Mouse (Mus musculus): ENCODE results near the gene Klrg1. TPM values are rescaled to one million over a fixed set of nuclear protein-coding genes. Genes with fewer than 3 reads are reported as not detected.
A peak's percentile ranks its signal among the peaks of the same experiment; 100 is the strongest.

Klrg1 gene
- polyA plus RNA-seq, 1 experiment from 2014 or later = not detected

GRCm38 (mm10) chr6:122302121-122302520 is 19.4 kb upstream of the Klrg1 start:
- Histone ChIP-seq H3K27me3 (ENCODE audit: poor library complexity, severe bottlenecking) (0 out of 2 replicates have a peak, but pooled peaks cover under 1% of the 10 kb centered on the region), H3K36me3 (replicated peaks) (no peaks in the 10 kb centered on the region), H3K9me3 (no peaks in the 10 kb centered on the region), H3K27ac (no peak overlapping the region), H3K4me3 (no peak overlapping the region), H3K4me1 (peaks cover 14% of the 10 kb centered on the region)
- no peak for DNase-seq (ENCODE audit: extremely low spot score, low spot score)
- 82% methylated on average over 1 of the region's 1 CpGs for WGBS

- 72% methylated on average over 3 of the region's 3 CpGs for WGBS
- H3K36me3 ChIP-seq (replicated peaks) = no peaks in the 10 kb centered on the region
- DNase-seq (ENCODE audit: extremely low spot score, low spot score) = no peak
Observed at GRCm38 (mm10) chr6:122299621-122300133, 17.0 kb upstream of the Klrg1 start.

GRCm38 (mm10) chr6:122298223-122298609 is 15.5 kb upstream of the Klrg1 start:
- Histone ChIP-seq H3K4me1 (peaks cover 16% of the 10 kb centered on the region), H3K4me3 (no peak overlapping the region), H3K9me3 (no peaks in the 10 kb centered on the region), H3K27me3 (ENCODE audit: poor library complexity, severe bottlenecking) (peaks cover 18% of the 10 kb centered on the region), H3K36me3 (replicated peaks) (no peaks in the 10 kb centered on the region), H3K27ac (no peak overlapping the region)
- 59% methylated on average over 3 of the region's 4 CpGs for WGBS
- no peak for DNase-seq (ENCODE audit: extremely low spot score, low spot score)

More at GRCm38 (mm10) chr6:122299621-122300133, 17.0 kb upstream of the Klrg1 start:
- Histone ChIP-seq H3K4me3 (no peak overlapping the region), H3K9me3 (no peaks in the 10 kb centered on the region), H3K4me1 (peaks cover 18% of the 10 kb centered on the region), H3K27ac (no peak overlapping the region), H3K27me3 (ENCODE audit: poor library complexity, severe bottlenecking) (peaks cover 18% of the 10 kb centered on the region)

- H3K4me1 ChIP-seq = peaks cover 16% of the 10 kb centered on the region
- peaks cover 18% of the 10 kb centered on the region for H3K27me3 ChIP-seq (ENCODE audit: poor library complexity, severe bottlenecking)
- H3K9me3 ChIP-seq = no peaks in the 10 kb centered on the region
- WGBS = 7% methylated on average over 25 of the region's 25 CpGs
- H3K36me3 ChIP-seq (replicated peaks) = no peaks in the 10 kb centered on the region
- H3K4me3 ChIP-seq = peak overlapping the region; percentile 56
- DNase-seq (ENCODE audit: extremely low spot score, low spot score) = peak; percentile 50
- peak overlapping the region; percentile 84 for H3K27ac ChIP-seq
Observed at GRCm38 (mm10) chr6:122297279-122298222, 14.9 kb upstream of the Klrg1 start.

GRCm38 (mm10) chr6:122296918-122297278 is 14.2 kb upstream of the Klrg1 start:
- H3K4me3 ChIP-seq = peak overlapping the region; percentile 56
- 40% methylated on average over 3 of the region's 3 CpGs for WGBS
- peak overlapping the region; percentile 84 for H3K27ac ChIP-seq
- H3K27me3 ChIP-seq (ENCODE audit: poor library complexity, severe bottlenecking) = peaks cover 18% of the 10 kb centered on the region
- no peaks in the 10 kb centered on the region for H3K9me3 ChIP-seq
- no peak for DNase-seq (ENCODE audit: extremely low spot score, low spot score)
- peaks cover 16% of the 10 kb centered on the region for H3K4me1 ChIP-seq
- no peaks in the 10 kb centered on the region for H3K36me3 ChIP-seq (replicated peaks)

- DNase-seq (ENCODE audit: extremely low spot score, low spot score) = no peak
- no peak overlapping the region for H3K4me3 ChIP-seq
- H3K4me1 ChIP-seq = peaks cover 16% of the 10 kb centered on the region
- WGBS = 53% methylated on average over 9 of the region's 9 CpGs
- peaks cover 18% of the 10 kb centered on the region for H3K27me3 ChIP-seq (ENCODE audit: poor library complexity, severe bottlenecking)
- no peaks in the 10 kb centered on the region for H3K36me3 ChIP-seq (replicated peaks)
- H3K9me3 ChIP-seq = no peaks in the 10 kb centered on the region
- H3K27ac ChIP-seq = no peak overlapping the region
Observed at GRCm38 (mm10) chr6:122295242-122295641, 12.6 kb upstream of the Klrg1 start.

GRCm38 (mm10) chr6:122294290-122294689 is 11.6 kb upstream of the Klrg1 start:
- WGBS = 64% methylated on average over 3 of the region's 3 CpGs
- H3K27me3 ChIP-seq (ENCODE audit: poor library complexity, severe bottlenecking) = peaks cover 18% of the 10 kb centered on the region
- no peak overlapping the region for H3K27ac ChIP-seq
- no peak overlapping the region for H3K4me3 ChIP-seq
- no peaks in the 10 kb centered on the region for H3K9me3 ChIP-seq
- DNase-seq (ENCODE audit: extremely low spot score, low spot score) = no peak
- no peaks in the 10 kb centered on the region for H3K36me3 ChIP-seq (replicated peaks)
- H3K4me1 ChIP-seq = peaks cover 16% of the 10 kb centered on the region

GRCm38 (mm10) chr6:122293796-122294195 is 11.1 kb upstream of the Klrg1 start:
- Histone ChIP-seq H3K4me1 (peaks cover 16% of the 10 kb centered on the region), H3K4me3 (no peak overlapping the region), H3K36me3 (replicated peaks) (no peaks in the 10 kb centered on the region), H3K27ac (no peak overlapping the region), H3K27me3 (ENCODE audit: poor library complexity, severe bottlenecking) (peaks cover 18% of the 10 kb centered on the region), H3K9me3 (no peaks in the 10 kb centered on the region)
- 93% methylated on average over 9 of the region's 9 CpGs for WGBS
- DNase-seq (ENCODE audit: extremely low spot score, low spot score) = no peak

GRCm38 (mm10) chr6:122293121-122293520 is 10.4 kb upstream of the Klrg1 start:
- peaks cover 18% of the 10 kb centered on the region for H3K27me3 ChIP-seq (ENCODE audit: poor library complexity, severe bottlenecking)
- no peak for DNase-seq (ENCODE audit: extremely low spot score, low spot score)
- H3K9me3 ChIP-seq = no peaks in the 10 kb centered on the region
- no peak overlapping the region for H3K4me3 ChIP-seq
- no peak overlapping the region for H3K27ac ChIP-seq
- peaks cover 13% of the 10 kb centered on the region for H3K4me1 ChIP-seq
- 89% methylated on average over 8 of the region's 8 CpGs for WGBS
- H3K36me3 ChIP-seq (replicated peaks) = no peaks in the 10 kb centered on the region

GRCm38 (mm10) chr6:122292184-122292583 is 9.5 kb upstream of the Klrg1 start:
- no peak for DNase-seq (ENCODE audit: extremely low spot score, low spot score)
- Histone ChIP-seq H3K36me3 (replicated peaks) (no peaks in the 10 kb centered on the region), H3K27ac (no peak overlapping the region), H3K4me1 (peaks cover 4% of the 10 kb centered on the region), H3K27me3 (ENCODE audit: poor library complexity, severe bottlenecking) (peaks cover 18% of the 10 kb centered on the region), H3K9me3 (no peaks in the 10 kb centered on the region), H3K4me3 (no peak overlapping the region)
- 77% methylated on average over 2 of the region's 2 CpGs for WGBS

GRCm38 (mm10) chr6:122291735-122292134 is 9.1 kb upstream of the Klrg1 start:
- H3K27me3 ChIP-seq (ENCODE audit: poor library complexity, severe bottlenecking) = peaks cover 14% of the 10 kb centered on the region
- no peak for DNase-seq (ENCODE audit: extremely low spot score, low spot score)
- H3K36me3 ChIP-seq (replicated peaks) = no peaks in the 10 kb centered on the region
- H3K27ac ChIP-seq = no peak overlapping the region
- WGBS = 89% methylated on average over 3 of the region's 3 CpGs
- no peaks in the 10 kb centered on the region for H3K9me3 ChIP-seq
- no peak overlapping the region for H3K4me3 ChIP-seq
- no peaks in the 10 kb centered on the region; the same call in 1 of the 2 replicates for H3K4me1 ChIP-seq

GRCm38 (mm10) chr6:122291264-122291663 is 8.6 kb upstream of the Klrg1 start:
- 83% methylated on average over 2 of the region's 2 CpGs for WGBS
- no peaks in the 10 kb centered on the region for H3K9me3 ChIP-seq
- H3K36me3 ChIP-seq (replicated peaks) = no peaks in the 10 kb centered on the region
- no peaks in the 10 kb centered on the region for H3K4me1 ChIP-seq
- no peak for DNase-seq (ENCODE audit: extremely low spot score, low spot score)
- H3K4me3 ChIP-seq = no peak overlapping the region
- H3K27me3 ChIP-seq (ENCODE audit: poor library complexity, severe bottlenecking) = peaks cover 9% of the 10 kb centered on the region
- H3K27ac ChIP-seq = no peak overlapping the region

- 64% methylated on average over 3 of the region's 3 CpGs for WGBS
- no peaks in the 10 kb centered on the region for H3K9me3 ChIP-seq
- DNase-seq (ENCODE audit: extremely low spot score, low spot score) = no peak
- no peak overlapping the region for H3K4me3 ChIP-seq
- no peak overlapping the region for H3K27ac ChIP-seq
- no peaks in the 10 kb centered on the region for H3K27me3 ChIP-seq (ENCODE audit: poor library complexity, severe bottlenecking)
- H3K4me1 ChIP-seq = no peaks in the 10 kb centered on the region
- H3K36me3 ChIP-seq (replicated peaks) = no peaks in the 10 kb centered on the region
Observed at GRCm38 (mm10) chr6:122290253-122290652, 7.6 kb upstream of the Klrg1 start.

Measured in forebrain, embryonic 10.5 days (tissue).